Mouse (Mus musculus): Measurements from ENCODE around the gene Cib1.

DNA sequence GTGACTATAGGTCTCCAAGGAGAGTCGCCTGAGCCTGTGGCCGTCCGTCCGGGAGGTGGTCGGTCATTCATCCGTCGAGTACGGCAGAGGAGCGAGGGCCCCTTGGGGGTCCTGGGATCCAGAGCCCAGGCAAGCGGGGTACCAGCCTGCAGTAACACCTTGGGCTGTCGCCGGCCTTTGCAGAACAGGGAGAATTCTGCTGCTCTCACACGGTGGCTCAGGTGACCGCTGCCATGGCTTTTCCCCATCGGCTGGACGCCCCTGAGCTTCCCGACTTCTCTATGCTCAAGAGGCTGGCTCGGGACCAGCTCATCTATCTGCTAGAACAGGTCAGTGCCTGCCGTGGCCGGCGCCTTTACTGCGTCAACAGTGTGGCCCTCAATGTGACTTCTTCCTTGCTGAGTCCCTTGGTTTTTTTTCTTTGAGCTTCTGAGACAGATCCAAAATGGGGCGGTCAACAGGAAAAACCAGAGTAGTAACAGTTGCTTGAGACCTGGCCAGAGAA is 37.2 kb upstream of the Cib1 start:
- TF ChIP-seq CTCF (IDR thresholded peaks at IDR 0.05; ENCODE audit: low read depth) (no peak), EP300 (optimal IDR thresholded peaks at IDR 0.05) (no peak)
